Mouse (Mus musculus) MEL (cell line): Measurements from ENCODE around the gene Hist1h2ag. TPM values are rescaled to one million over a fixed set of nuclear protein-coding genes. Genes with fewer than 3 reads are reported as not detected.
"Not testable (repeated sequence)": the region's sequence is repeated elsewhere in the genome, so short reads cannot be mapped to it uniquely, and the experiment has no call there.

Source experiments
- DNase-seq: peaks from one replicate; pipeline ENCODE4 v3.0.0; 2011; ENCODE audit warnings: low read depth, low spot score
- H3K27ac ChIP-seq: 2 replicates; pipeline ENCODE4 v1.5.1; 2012; ENCODE audit warnings: low read depth, mild to moderate bottlenecking, control low read depth, low read length, moderate library complexity; ENCODE audit not compliant: control insufficient read depth
- H3K27me3 ChIP-seq, 2 experiments: fragments of 150-350 bp in 1 of 2; sonication (generic) in 1 of 2; 2 replicates each; pipeline ENCODE4 v1.6.1; 2012; ENCODE audit warnings: low read length in 2 of 2, mild to moderate bottlenecking in 2 of 2, improper control_type of control experiment in 1 of 2, moderate library complexity in 1 of 2; ENCODE audit not compliant: insufficient read depth in 2 of 2, control insufficient read depth in 1 of 2
- H3K36me3 ChIP-seq, 2 experiments: 2 replicates each; pipeline ENCODE4 v1.6.1; 2012 to 2014; ENCODE audit warnings: low read length in 2 of 2, improper control_type of control experiment in 1 of 2, inconsistent platforms in 1 of 2, mild to moderate bottlenecking in 1 of 2; ENCODE audit not compliant: insufficient read depth in 2 of 2, control insufficient read depth in 1 of 2
- H3K4me1 ChIP-seq, 2 experiments: fragments of 150-350 bp in 1 of 2; sonication (generic) in 1 of 2; 2 replicates each; pipeline ENCODE4 v1.6.1; 2012; ENCODE audit warnings: low read length in 2 of 2, improper control_type of control experiment in 1 of 2, mild to moderate bottlenecking in 1 of 2; ENCODE audit not compliant: insufficient read depth in 2 of 2, control insufficient read depth in 1 of 2
- H3K4me3 ChIP-seq, 2 experiments: fragments of 150-350 bp in 1 of 2; sonication (generic) in 1 of 2; 2 replicates each; pipeline ENCODE4 v1.5.1; 2012; ENCODE audit warnings: low read depth in 2 of 2, low read length in 2 of 2, mild to moderate bottlenecking in 2 of 2, moderate library complexity in 2 of 2, control low read depth in 1 of 2, improper control_type of control experiment in 1 of 2; ENCODE audit not compliant: control insufficient read depth in 1 of 2, insufficient read depth in 1 of 2
- H3K79me2 ChIP-seq: 2 replicates; pipeline ENCODE4 v1.6.1; 2012; ENCODE audit warnings: mild to moderate bottlenecking, low read length, moderate library complexity; ENCODE audit not compliant: control insufficient read depth, poor library complexity, insufficient read depth
- H3K9ac ChIP-seq: 2 replicates; pipeline ENCODE4 v1.6.1; 2012; ENCODE audit warnings: low read depth, mild to moderate bottlenecking, control low read depth, low read length, moderate library complexity; ENCODE audit not compliant: control insufficient read depth, poor library complexity, severe bottlenecking
- H3K9me3 ChIP-seq: fragments of 150-350 bp; sonication (generic); replicated peaks from 2 replicates; pipeline ENCODE4 v1.6.1; 2012; ENCODE audit warnings: mild to moderate bottlenecking, low read length, improper control_type of control experiment, moderate library complexity; ENCODE audit not compliant: insufficient read depth
- BHLHE40 ChIP-seq: IDR thresholded peaks from 2 replicates; pipeline ENCODE4 v1.6.1; 2012; ENCODE audit warnings: low read depth, mild to moderate bottlenecking, inconsistent platforms, low read length, improper control_type of control experiment, borderline replicate concordance
- ELF1 ChIP-seq: IDR thresholded peaks from 2 replicates; pipeline ENCODE4 v1.6.1; 2014; ENCODE audit warnings: low read depth, mild to moderate bottlenecking, inconsistent platforms, low read length, improper control_type of control experiment, moderate library complexity
- EP300 ChIP-seq, 2 experiments: IDR thresholded peaks; 2 replicates each; pipeline ENCODE4 v1.6.1; 2011; ENCODE audit warnings: improper control_type of control experiment in 2 of 2, low read length in 2 of 2, low read depth in 1 of 2, mild to moderate bottlenecking in 1 of 2
- ETS1 ChIP-seq: IDR thresholded peaks from 2 replicates; pipeline ENCODE4 v1.6.1; 2012; ENCODE audit warnings: low read depth, mild to moderate bottlenecking, inconsistent platforms, low read length, improper control_type of control experiment, moderate library complexity
- GABPA ChIP-seq: IDR thresholded peaks from 2 replicates; pipeline ENCODE4 v1.6.1; 2012; ENCODE audit warnings: low read depth, mild to moderate bottlenecking, inconsistent platforms, low read length, improper control_type of control experiment, moderate library complexity
- HCFC1 ChIP-seq: IDR thresholded peaks from 2 replicates; pipeline ENCODE4 v1.6.1; 2012; ENCODE audit warnings: low read depth, mild to moderate bottlenecking, inconsistent platforms, low read length, improper control_type of control experiment, moderate library complexity
- MYB ChIP-seq: IDR thresholded peaks from 2 replicates; pipeline ENCODE4 v1.6.1; 2011; ENCODE audit warnings: mild to moderate bottlenecking, low read depth, low read length, improper control_type of control experiment
- NELFE ChIP-seq: IDR thresholded peaks from 2 replicates; pipeline ENCODE4 v1.6.1; 2011; ENCODE audit warnings: low read depth, low read length, improper control_type of control experiment
- POLR2A ChIP-seq, 2 experiments: IDR thresholded peaks; 2 replicates each; pipeline ENCODE4 v1.6.1; 2011 to 2012; ENCODE audit warnings: low read length in 2 of 2, mild to moderate bottlenecking in 2 of 2, control low read depth in 1 of 2, improper control_type of control experiment in 1 of 2, low read depth in 1 of 2, moderate library complexity in 1 of 2; ENCODE audit not compliant: control insufficient read depth in 1 of 2, insufficient read depth in 1 of 2, poor library complexity in 1 of 2
- POLR2AphosphoS5 ChIP-seq: IDR thresholded peaks from 2 replicates; pipeline ENCODE4 v1.6.1; 2012; ENCODE audit warnings: low read depth, borderline replicate concordance, mild to moderate bottlenecking, inconsistent platforms, low read length, moderate library complexity, mixed read lengths
- SMC3 ChIP-seq: IDR thresholded peaks from 2 replicates; pipeline ENCODE4 v1.6.1; 2011; ENCODE audit warnings: low read depth, low read length, improper control_type of control experiment
- TAL1 ChIP-seq: IDR thresholded peaks from 2 replicates; pipeline ENCODE4 v1.6.1; 2012; ENCODE audit warnings: mild to moderate bottlenecking, inconsistent platforms, low read length, moderate library complexity, mixed read lengths
- TBP ChIP-seq: IDR thresholded peaks from 2 replicates; pipeline ENCODE4 v1.8.0; 2011; ENCODE audit warnings: low read depth, low read length, improper control_type of control experiment
- UBTF ChIP-seq: IDR thresholded peaks from 2 replicates; pipeline ENCODE4 v1.6.1; 2012; ENCODE audit warnings: low read depth, mild to moderate bottlenecking, inconsistent platforms, low read length, improper control_type of control experiment, moderate library complexity, borderline replicate concordance; ENCODE audit not compliant: insufficient read depth
- USF2 ChIP-seq, 2 experiments: IDR thresholded peaks; 2 replicates each; pipeline ENCODE4 v1.6.1; 2011 to 2012; ENCODE audit warnings: improper control_type of control experiment in 2 of 2, low read length in 2 of 2, borderline replicate concordance in 1 of 2, inconsistent platforms in 1 of 2, low read depth in 1 of 2, mild to moderate bottlenecking in 1 of 2; ENCODE audit not compliant: insufficient read depth in 1 of 2
- ZC3H11A ChIP-seq: IDR thresholded peaks from 2 replicates; pipeline ENCODE4 v1.6.1; 2012; ENCODE audit warnings: low read depth, mild to moderate bottlenecking, inconsistent platforms, low read length, improper control_type of control experiment
- ZNF384 ChIP-seq: IDR thresholded peaks from 2 replicates; pipeline ENCODE4 v1.6.1; 2012; ENCODE audit warnings: low read depth, mild to moderate bottlenecking, inconsistent platforms, low read length, improper control_type of control experiment
- polyA plus RNA-seq, 2 experiments: library from polyadenylated mRNA; stranded (reverse) in 1 of 2; unstranded in 1 of 2; fragments of >175 nt in 1 of 2; fragments of >200 nt in 1 of 2; gene quantifications; 2 replicates each; pipeline versions ENCODE4 v1.2.1 to v1.2.4; 2012; ENCODE audit warnings: low replicate concordance in 2 of 2, low read depth in 1 of 2; ENCODE audit not compliant: insufficient read length in 2 of 2, insufficient read depth in 1 of 2, missing spikeins in 1 of 2
- total RNA-seq: library from RNA; depleted of rRNA; stranded (reverse); fragments of 300-350 nt; gene quantifications from 2 replicates; pipeline ENCODE4 v1.2.3, GENCODE M21; 2012; rRNA removed

The Hist1h2ag gene
- total RNA-seq = 766 and 975 TPM in 2 replicates
- polyA plus RNA-seq = 1 to 10 TPM in 1 of 2 experiments, not detected in 1; 5.9 TPM

DNA sequence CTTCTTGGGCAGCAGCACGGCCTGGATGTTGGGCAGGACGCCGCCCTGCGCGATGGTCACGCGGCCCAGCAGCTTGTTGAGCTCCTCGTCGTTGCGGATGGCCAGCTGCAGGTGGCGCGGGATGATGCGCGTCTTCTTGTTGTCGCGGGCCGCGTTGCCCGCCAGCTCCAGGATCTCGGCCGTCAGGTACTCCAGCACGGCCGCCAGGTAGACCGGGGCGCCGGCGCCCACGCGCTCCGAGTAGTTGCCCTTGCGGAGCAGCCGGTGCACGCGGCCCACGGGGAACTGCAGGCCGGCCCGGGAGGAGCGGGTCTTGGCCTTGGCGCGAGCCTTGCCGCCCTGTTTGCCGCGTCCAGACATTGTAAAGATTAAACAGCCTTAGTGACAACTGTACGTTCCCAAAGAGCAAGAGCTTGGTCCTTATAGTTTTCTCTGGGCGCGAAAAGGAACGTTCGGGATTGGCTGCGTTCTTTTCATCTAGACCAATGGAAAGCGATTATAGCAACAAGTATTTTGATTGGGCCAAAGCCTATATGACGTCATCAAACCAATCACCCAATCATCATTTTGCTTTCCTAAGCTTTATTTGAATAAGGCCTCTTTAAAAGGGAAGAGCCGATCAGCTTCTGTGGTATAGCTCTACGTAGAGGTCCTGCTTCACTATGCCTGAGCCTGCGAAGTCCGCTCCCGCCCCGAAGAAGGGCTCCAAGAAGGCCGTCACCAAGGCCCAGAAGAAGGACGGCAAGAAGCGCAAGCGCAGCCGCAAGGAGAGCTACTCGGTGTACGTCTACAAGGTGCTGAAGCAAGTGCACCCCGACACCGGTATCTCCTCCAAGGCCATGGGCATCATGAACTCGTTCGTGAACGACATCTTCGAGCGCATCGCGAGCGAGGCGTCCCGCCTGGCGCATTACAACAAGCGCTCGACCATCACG is at the start of gene Hist1h2ag, which contains the start of gene Hist1h2bj:
Gene Hist1h2ag, minus strand, starts transcription at position 377 of the 935 bp plus-strand sequence.
Gene Hist1h2bj, plus strand, starts transcription at position 647 of the 935 bp plus-strand sequence.
- TF ChIP-seq UBTF = 0 out of 2 replicates have a peak, but pooled peaks have one; percentile 69
- peak; percentile 98 for TF ChIP-seq TBP
- peak; percentile 95; the same call in 1 of the 2 replicates for TF ChIP-seq POLR2AphosphoS5
- TF ChIP-seq POLR2A (IDR thresholded peaks at IDR 0.05; ENCODE audit: control insufficient read depth in 1 of 2, insufficient read depth in 1 of 2, low read depth in 1 of 2, low read length in 2 of 2, poor library complexity in 1 of 2) = peak; percentile 77 to 90; a peak in 3 of 4 replicates
- H3K36me3 ChIP-seq, H3K79me2 ChIP-seq, H3K4me1 ChIP-seq, H3K27me3 ChIP-seq, H3K9me3 ChIP-seq: not testable (repeated sequence)
- H3K9ac ChIP-seq = peak within 1 kb of the TSS; percentile 84
- H3K27ac ChIP-seq = peak within 1 kb of the TSS; percentile 99
- peak within 1 kb of the TSS; percentile 18 to 59; a peak in 3 of 4 replicates for H3K4me3 ChIP-seq
- peak; percentile 99 for DNase-seq

DNA sequence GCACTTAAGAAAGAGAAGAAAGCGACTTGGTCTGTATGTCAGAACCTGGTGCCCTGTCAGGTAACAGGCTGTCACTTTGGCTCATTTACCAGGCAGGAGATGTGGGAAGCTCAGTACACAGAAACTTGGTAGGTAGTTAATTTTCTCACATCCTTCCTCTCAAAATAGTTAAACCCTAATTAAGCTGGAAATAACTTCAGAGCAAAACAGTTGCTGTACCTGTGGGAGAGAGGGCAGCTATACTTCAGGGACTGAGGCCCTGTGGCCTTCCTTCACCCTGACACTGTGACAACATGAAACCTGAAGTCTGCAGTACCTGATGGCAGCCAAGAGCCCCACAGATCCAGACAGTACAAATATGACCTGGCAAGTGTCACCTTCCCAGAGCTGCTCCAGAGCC is 41.4 kb upstream of the Hist1h2ag start, which contains the start of gene Vmn1r188:
Gene Vmn1r188, plus strand, starts transcription at position 301 of the 400 bp plus-strand sequence.
- not testable (repeated sequence) for H3K9me3 ChIP-seq, H3K27me3 ChIP-seq, DNase-seq, H3K9ac ChIP-seq, H3K79me2 ChIP-seq, H3K4me3 ChIP-seq, H3K27ac ChIP-seq, H3K36me3 ChIP-seq, H3K4me1 ChIP-seq

DNA sequence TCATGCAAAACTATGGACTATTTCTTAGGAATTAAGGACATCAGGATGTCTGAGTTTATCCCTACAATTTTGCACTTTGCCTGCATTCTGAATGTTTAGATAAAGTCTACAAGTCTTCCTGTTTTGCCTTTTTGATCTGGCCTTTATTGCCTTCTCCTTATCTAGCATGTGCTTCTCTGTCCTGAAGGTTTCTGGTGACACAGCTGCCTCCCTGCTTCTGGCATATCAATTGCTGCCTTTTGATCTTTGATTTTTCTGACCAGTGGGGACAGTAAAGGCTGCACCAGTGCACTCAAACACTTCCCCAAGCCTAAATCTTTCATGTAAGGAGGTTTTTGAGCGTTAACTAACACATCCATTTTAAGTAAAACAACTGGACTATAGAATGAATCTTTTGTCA is 20.7 kb upstream of the Hist1h2ag start:
- no peaks in the 10 kb centered on the region for H3K9me3 ChIP-seq
- no peak overlapping the region for H3K4me3 ChIP-seq
- no peak for DNase-seq
- no peaks in the 10 kb centered on the region for H3K4me1 ChIP-seq
- no peak overlapping the region for H3K27ac ChIP-seq
- H3K79me2 ChIP-seq = no peaks in the 10 kb centered on the region
- TF ChIP-seq TAL1 (no peak), ZC3H11A (no peak), HCFC1 (no peak), USF2 (IDR thresholded peaks at IDR 0.05; ENCODE audit: borderline replicate concordance in 1 of 2, insufficient read depth in 1 of 2, low read depth in 1 of 2, low read length in 2 of 2) (no peak), GABPA (no peak), MYB (no peak), ELF1 (no peak), ETS1 (no peak), ZNF384 (no peak), BHLHE40 (no peak), SMC3 (no peak), EP300 (IDR thresholded peaks at IDR 0.05; ENCODE audit: low read depth in 1 of 2, low read length in 2 of 2) (no peak), POLR2A (IDR thresholded peaks at IDR 0.05; ENCODE audit: control insufficient read depth in 1 of 2, insufficient read depth in 1 of 2, low read depth in 1 of 2, low read length in 2 of 2, poor library complexity in 1 of 2) (no peak), NELFE (no peak), UBTF (no peak)
- TF ChIP-seq, all 39 proteins: peak for 0
- H3K27me3 ChIP-seq = no peaks in the 10 kb centered on the region
- H3K36me3 ChIP-seq = no peaks in the 10 kb centered on the region
- H3K9ac ChIP-seq = no peak overlapping the region
